Mouse (Mus musculus) cortical plate, adult 2 months (tissue): ENCODE data around the gene Mcm10.

ENCODE experiments used
- CTCF ChIP-seq: fragments of 200-500 bp; IDR thresholded peaks from 2 replicates; pipeline ENCODE4 v1.5.1; 2011; ENCODE audit warnings: mild to moderate bottlenecking, control low read depth, low read length; ENCODE audit not compliant: insufficient read depth; ENCODE audit errors: extremely low read depth
- POLR2A ChIP-seq: fragments of 200-500 bp; IDR thresholded peaks from 2 replicates; pipeline ENCODE4 v1.6.1; 2011; ENCODE audit warnings: mild to moderate bottlenecking, low read length, control low read depth; ENCODE audit not compliant: insufficient read depth; ENCODE audit errors: extremely low read depth

- TF ChIP-seq CTCF (no peak), POLR2A (no peak)
Measured at GRCm38 (mm10) chr2:5033546-5034420, 21.2 kb upstream of the Mcm10 start.
